Mouse (Mus musculus) liver, adult 2 months (tissue): ENCODE data around the gene Srsf2.

Experiments used
- CTCF ChIP-seq: fragments of 200-500 bp; IDR thresholded peaks from 2 replicates; pipeline ENCODE4 v1.5.1; 2011; ENCODE audit warnings: low read depth, low read length, control low read depth
- POLR2A ChIP-seq: fragments of 200-500 bp; IDR thresholded peaks from 2 replicates; pipeline ENCODE4 v1.6.1; 2011; ENCODE audit warnings: low read length, control low read depth; ENCODE audit not compliant: insufficient read depth; ENCODE audit errors: extremely low read depth

- no peak for TF ChIP-seq CTCF
- no peak for TF ChIP-seq POLR2A
Measured at GRCm38 (mm10) chr11:116880839-116881238, 27.9 kb upstream of the Srsf2 start.
